Mouse (Mus musculus): ENCODE results near the gene Vdr. TPM values are rescaled to one million over a fixed set of nuclear protein-coding genes. Genes with fewer than 3 reads are reported as not detected.

The Vdr gene
- polyA plus RNA-seq, 1 experiment from 2014 or later, result 1.0 TPM

GRCm38 (mm10) chr15:97808532-97808931 lies 101.9 kb downstream of the Vdr start:
- Histone ChIP-seq H3K36me3 (peaks cover 68% of the 10 kb centered on the region), H3K4me3 (no peak overlapping the region)
- WGBS, result 83% methylated on average over 14 of the region's 14 CpGs

GRCm38 (mm10) chr15:97807867-97808266 lies 102.6 kb downstream of the Vdr start:
- Histone ChIP-seq H3K4me3 (no peak overlapping the region), H3K4me1 (peaks cover 18% of the 10 kb centered on the region), H3K9me3 (replicated peaks) (no peaks in the 10 kb centered on the region), H3K27me3 (ENCODE audit: low read depth, poor library complexity, severe bottlenecking) (no peaks in the 10 kb centered on the region), H3K27ac (replicated peaks) (no peak overlapping the region), H3K36me3 (peaks cover 69% of the 10 kb centered on the region)
- no peak for DNase-seq (ENCODE audit: low spot score)
- 79% methylated on average over 12 of the region's 12 CpGs for WGBS

More at GRCm38 (mm10) chr15:97808532-97808931, 101.9 kb downstream of the Vdr start:
- Histone ChIP-seq H3K4me1 (peaks cover 22% of the 10 kb centered on the region), H3K27ac (replicated peaks) (no peak overlapping the region), H3K9me3 (replicated peaks) (no peaks in the 10 kb centered on the region), H3K27me3 (ENCODE audit: low read depth, poor library complexity, severe bottlenecking) (no peaks in the 10 kb centered on the region)
- no peak for DNase-seq (ENCODE audit: low spot score)

Other genes with a start within 250 kb of the Vdr start
- gene Rpap3, start 204.8 kb downstream of the Vdr start, polyA plus RNA-seq (2016; fragmentation: Nextera tagmentation; extraction: Ambion mirVana), result 40.4 and 41.7 TPM in 2 replicates
- 0.12 and 0.26 TPM in 2 replicates for gene Endou, start 179.3 kb downstream of the Vdr start, polyA plus RNA-seq (2016; fragmentation: Nextera tagmentation; extraction: Ambion mirVana)
- gene Rapgef3, start 142.7 kb downstream of the Vdr start, polyA plus RNA-seq (2016; fragmentation: Nextera tagmentation; extraction: Ambion mirVana), result 5.3 and 6.0 TPM in 2 replicates
- gene Slc48a1, start 132.1 kb downstream of the Vdr start, polyA plus RNA-seq (2016; fragmentation: Nextera tagmentation; extraction: Ambion mirVana), result 30.5 and 36.3 TPM in 2 replicates
- 23.9 and 24.7 TPM in 2 replicates for gene Hdac7, start 66.1 kb downstream of the Vdr start, polyA plus RNA-seq (2016; fragmentation: Nextera tagmentation; extraction: Ambion mirVana)
- 55.6 and 61.1 TPM in 2 replicates for gene Tmem106c, start 53.6 kb upstream of the Vdr start, polyA plus RNA-seq (2016; fragmentation: Nextera tagmentation; extraction: Ambion mirVana)
- 142 and 151 TPM in 2 replicates for gene Col2a1, start 94.1 kb upstream of the Vdr start, polyA plus RNA-seq (2016; fragmentation: Nextera tagmentation; extraction: Ambion mirVana)
- 36.3 and 43.1 TPM in 2 replicates for gene Pfkm, start 182.0 kb upstream of the Vdr start, polyA plus RNA-seq (2016; fragmentation: Nextera tagmentation; extraction: Ambion mirVana)
- gene Senp1, start 183.1 kb upstream of the Vdr start, polyA plus RNA-seq (2016; fragmentation: Nextera tagmentation; extraction: Ambion mirVana), result 46.2 and 47.3 TPM in 2 replicates

All from midbrain, embryonic 10.5 days (tissue).